Mouse (Mus musculus): Measurements from ENCODE around the gene Ptpru.

GRCm38 (mm10) chr4:131743831-131744684 is 94.0 kb downstream of the Ptpru start:
- no peak for TF ChIP-seq POLR2A (IDR thresholded peaks at IDR 0.05; ENCODE audit: insufficient read length, low read depth)
- TF ChIP-seq CEBPB (IDR thresholded peaks at IDR 0.05; ENCODE audit: insufficient read depth, poor library complexity, severe bottlenecking): no peak
- no peak for TF ChIP-seq POLR2AphosphoS2 (IDR thresholded peaks at IDR 0.05; ENCODE audit: insufficient read length, low read depth)
- TF ChIP-seq USF1 (IDR thresholded peaks at IDR 0.05; ENCODE audit: low read depth): no peak
- no peak for TF ChIP-seq MAX (IDR thresholded peaks at IDR 0.05; ENCODE audit: low read depth)

All from myocyte (in vitro differentiated cells).